Mouse (Mus musculus) MEL (cell line): ENCODE measurements around the gene Gm3880. TPM values are rescaled to one million over a fixed set of nuclear protein-coding genes. Genes with fewer than 3 reads are reported as not detected.
A peak's percentile ranks its signal among the peaks of the same experiment; 100 is the strongest.
"Not testable (repeated sequence)": the region's sequence is repeated elsewhere in the genome, so short reads cannot be mapped to it uniquely, and the experiment has no call there.

Experiments used
- DNase-seq: peaks from one replicate; pipeline ENCODE4 v3.0.0; 2011; ENCODE audit warnings: low read depth, low spot score
- H3K27ac ChIP-seq: 2 replicates; pipeline ENCODE4 v1.5.1; 2012; ENCODE audit warnings: low read depth, mild to moderate bottlenecking, control low read depth, low read length, moderate library complexity; ENCODE audit not compliant: control insufficient read depth
- H3K27me3 ChIP-seq, 2 experiments: fragments of 150-350 bp in 1 of 2; sonication (generic) in 1 of 2; 2 replicates each; pipeline ENCODE4 v1.6.1; 2012; ENCODE audit warnings: low read length in 2 of 2, mild to moderate bottlenecking in 2 of 2, improper control_type of control experiment in 1 of 2, moderate library complexity in 1 of 2; ENCODE audit not compliant: insufficient read depth in 2 of 2, control insufficient read depth in 1 of 2
- H3K36me3 ChIP-seq, 2 experiments: 2 replicates each; pipeline ENCODE4 v1.6.1; 2012 to 2014; ENCODE audit warnings: low read length in 2 of 2, improper control_type of control experiment in 1 of 2, inconsistent platforms in 1 of 2, mild to moderate bottlenecking in 1 of 2; ENCODE audit not compliant: insufficient read depth in 2 of 2, control insufficient read depth in 1 of 2
- H3K4me1 ChIP-seq, 2 experiments: fragments of 150-350 bp in 1 of 2; sonication (generic) in 1 of 2; 2 replicates each; pipeline ENCODE4 v1.6.1; 2012; ENCODE audit warnings: low read length in 2 of 2, improper control_type of control experiment in 1 of 2, mild to moderate bottlenecking in 1 of 2; ENCODE audit not compliant: insufficient read depth in 2 of 2, control insufficient read depth in 1 of 2
- H3K4me3 ChIP-seq, 2 experiments: fragments of 150-350 bp in 1 of 2; sonication (generic) in 1 of 2; 2 replicates each; pipeline ENCODE4 v1.5.1; 2012; ENCODE audit warnings: low read depth in 2 of 2, low read length in 2 of 2, mild to moderate bottlenecking in 2 of 2, moderate library complexity in 2 of 2, control low read depth in 1 of 2, improper control_type of control experiment in 1 of 2; ENCODE audit not compliant: control insufficient read depth in 1 of 2, insufficient read depth in 1 of 2
- H3K79me2 ChIP-seq: 2 replicates; pipeline ENCODE4 v1.6.1; 2012; ENCODE audit warnings: mild to moderate bottlenecking, low read length, moderate library complexity; ENCODE audit not compliant: control insufficient read depth, poor library complexity, insufficient read depth
- H3K9ac ChIP-seq: 2 replicates; pipeline ENCODE4 v1.6.1; 2012; ENCODE audit warnings: low read depth, mild to moderate bottlenecking, control low read depth, low read length, moderate library complexity; ENCODE audit not compliant: control insufficient read depth, poor library complexity, severe bottlenecking
- H3K9me3 ChIP-seq: fragments of 150-350 bp; sonication (generic); replicated peaks from 2 replicates; pipeline ENCODE4 v1.6.1; 2012; ENCODE audit warnings: mild to moderate bottlenecking, low read length, improper control_type of control experiment, moderate library complexity; ENCODE audit not compliant: insufficient read depth
- CTCF ChIP-seq, 3 experiments: IDR thresholded peaks in 2 of 3; conservative IDR thresholded peaks in 1 of 3; 2 replicates each; pipeline ENCODE4 v1.5.1; 2011 to 2012; ENCODE audit warnings: low read length in 3 of 3, low read depth in 2 of 3, mild to moderate bottlenecking in 2 of 3, improper control_type of control experiment in 1 of 3, inconsistent platforms in 1 of 3, mixed read lengths in 1 of 3, moderate library complexity in 1 of 3; ENCODE audit not compliant: control insufficient read depth in 1 of 3, insufficient read depth in 1 of 3, poor library complexity in 1 of 3, severe bottlenecking in 1 of 3
- SMC3 ChIP-seq: IDR thresholded peaks from 2 replicates; pipeline ENCODE4 v1.6.1; 2011; ENCODE audit warnings: low read depth, low read length, improper control_type of control experiment
- polyA plus RNA-seq, 2 experiments: library from polyadenylated mRNA; stranded (reverse) in 1 of 2; unstranded in 1 of 2; fragments of >175 nt in 1 of 2; fragments of >200 nt in 1 of 2; gene quantifications; 2 replicates each; pipeline versions ENCODE4 v1.2.1 to v1.2.4; 2012; ENCODE audit warnings: low replicate concordance in 2 of 2, low read depth in 1 of 2; ENCODE audit not compliant: insufficient read length in 2 of 2, insufficient read depth in 1 of 2, missing spikeins in 1 of 2
- total RNA-seq: library from RNA; depleted of rRNA; stranded (reverse); fragments of 300-350 nt; gene quantifications from 2 replicates; pipeline ENCODE4 v1.2.3, GENCODE M21; 2012; rRNA removed

Gm3880 gene
- not detected in 2 replicates for total RNA-seq
- not detected for polyA plus RNA-seq

GRCm38 (mm10) chrX:102686872-102687271 is at the start of gene Gm3880:
TSS of gene Gm3880 (minus strand) at chrX:102686972.
- not testable (repeated sequence) for H3K9ac ChIP-seq, H3K4me1 ChIP-seq, H3K36me3 ChIP-seq, H3K27ac ChIP-seq, H3K79me2 ChIP-seq, DNase-seq, H3K9me3 ChIP-seq, H3K4me3 ChIP-seq, H3K27me3 ChIP-seq

GRCm38 (mm10) chrX:102724226-102724625 is 37.5 kb upstream of the Gm3880 start:
- H3K9me3 ChIP-seq, H3K27me3 ChIP-seq, H3K4me1 ChIP-seq, H3K9ac ChIP-seq, H3K27ac ChIP-seq, H3K4me3 ChIP-seq, H3K79me2 ChIP-seq, H3K36me3 ChIP-seq, DNase-seq: not testable (repeated sequence)

- not testable (repeated sequence) for H3K27ac ChIP-seq, H3K79me2 ChIP-seq, H3K36me3 ChIP-seq, H3K4me3 ChIP-seq, H3K9ac ChIP-seq, H3K4me1 ChIP-seq, H3K9me3 ChIP-seq, H3K27me3 ChIP-seq, DNase-seq
Measured at GRCm38 (mm10) chrX:102707535-102707934, 20.8 kb upstream of the Gm3880 start, which contains the start of the genes Gm9112 and Dmrtc1b. TSS of gene Gm9112 (minus strand) at chrX:102707635. TSS of gene Dmrtc1b (plus strand) at chrX:102707865.

- H3K4me3 ChIP-seq, H3K9me3 ChIP-seq, H3K79me2 ChIP-seq, H3K27ac ChIP-seq, H3K4me1 ChIP-seq, H3K36me3 ChIP-seq, H3K27me3 ChIP-seq, H3K9ac ChIP-seq: not testable (repeated sequence)
- peak; percentile 17 for DNase-seq
Measured at GRCm38 (mm10) chrX:102700636-102701035, 13.9 kb upstream of the Gm3880 start.

GRCm38 (mm10) chrX:102689252-102689651 is 2.5 kb upstream of the Gm3880 start:
- peak; percentile 10 for DNase-seq
- TF ChIP-seq SMC3 (0 out of 2 replicates have a peak, but pooled peaks have one; percentile 17), CTCF (IDR thresholded peaks at IDR 0.05 in 2 of 3, conservative IDR thresholded peaks at IDR 0.05 in 1 of 3; ENCODE audit: control insufficient read depth in 1 of 3, insufficient read depth in 1 of 3, low read depth in 2 of 3, low read length in 3 of 3, poor library complexity in 1 of 3, severe bottlenecking in 1 of 3) (peak in 2 of 3 experiments; percentile 33 to 41; a peak in 5 of 6 replicates)
- not testable (repeated sequence) for H3K4me3 ChIP-seq

GRCm38 (mm10) chrX:102684706-102685105 is 2.1 kb downstream of the Gm3880 start:
- H3K27me3 ChIP-seq, DNase-seq, H3K4me3 ChIP-seq, H3K79me2 ChIP-seq, H3K4me1 ChIP-seq, H3K27ac ChIP-seq, H3K9ac ChIP-seq, H3K36me3 ChIP-seq, H3K9me3 ChIP-seq: not testable (repeated sequence)

More at GRCm38 (mm10) chrX:102689252-102689651, 2.5 kb upstream of the Gm3880 start:
- H3K4me1 ChIP-seq, H3K9me3 ChIP-seq, H3K27me3 ChIP-seq, H3K9ac ChIP-seq, H3K27ac ChIP-seq, H3K79me2 ChIP-seq, H3K36me3 ChIP-seq: not testable (repeated sequence)
